Mouse (Mus musculus) liver, embryonic 15.5 days (tissue): ENCODE measurements around the gene Rhof. TPM values are rescaled to one million over a fixed set of nuclear protein-coding genes. Genes with fewer than 3 reads are reported as not detected.

Experiments used
- ATAC-seq: fragments of 200-750 bp; cut with Nextera tagmentation; 2 replicates; pipeline ENCODE4 v1.8.0; 2017; ENCODE audit warnings: moderate number of reproducible peaks, mild to moderate bottlenecking, moderate library complexity; ENCODE audit not compliant: insufficient read depth
- H3K27ac ChIP-seq: fragments of 300-500 bp; sonication (generic); replicated peaks from 2 replicates; pipeline ENCODE4 v1.5.1; 2015; ENCODE audit warnings: mild to moderate bottlenecking, inconsistent platforms
- H3K27me3 ChIP-seq: fragments of 300-500 bp; sonication (generic); 2 replicates; pipeline ENCODE4 v1.6.1; 2015; ENCODE audit warnings: mild to moderate bottlenecking, inconsistent platforms
- H3K36me3 ChIP-seq: fragments of 300-500 bp; sonication (generic); replicated peaks from 2 replicates; pipeline ENCODE4 v1.6.1; 2015; ENCODE audit warnings: moderate library complexity, mild to moderate bottlenecking, inconsistent platforms
- H3K4me1 ChIP-seq: fragments of 300-500 bp; sonication (generic); replicated peaks from 2 replicates; pipeline ENCODE4 v1.6.1; 2015; ENCODE audit warnings: inconsistent platforms
- H3K4me2 ChIP-seq: fragments of 300-500 bp; sonication (generic); 2 replicates; pipeline ENCODE4 v1.6.1; 2015; ENCODE audit warnings: moderate library complexity, mild to moderate bottlenecking, inconsistent platforms
- H3K4me3 ChIP-seq: fragments of 300-500 bp; sonication (generic); replicated peaks from 2 replicates; pipeline ENCODE4 v1.5.1; 2015; ENCODE audit warnings: mild to moderate bottlenecking, inconsistent platforms
- H3K9ac ChIP-seq: fragments of 300-500 bp; sonication (generic); 2 replicates; pipeline ENCODE4 v1.6.1; 2015; ENCODE audit warnings: moderate library complexity, mild to moderate bottlenecking, inconsistent platforms
- H3K9me3 ChIP-seq: fragments of 300-500 bp; sonication (generic); replicated peaks from 2 replicates; pipeline ENCODE4 v1.6.1; 2016; ENCODE audit warnings: inconsistent platforms
- WGBS: fragments of 180-500 bp; shearing (Covaris S2); methylation state at CpG from one replicate; pipeline ENCODE4 v1.1.7; 2015; ENCODE audit warnings: mixed read lengths; ENCODE audit not compliant: insufficient replicate concordance; 5-methylcytosine and 5-hydroxymethylcytosine counted together
- polyA plus RNA-seq: library from polyadenylated mRNA; unstranded; fragments of >200 nt; fragmentation: Nextera tagmentation; extraction: Ambion mirVana; gene quantifications from 2 replicates; pipeline ENCODE4 v1.2.1, GENCODE M21; 2015

The Rhof gene
- polyA plus RNA-seq, 1 experiment from 2014 or later, result 2.1 TPM

DNA sequence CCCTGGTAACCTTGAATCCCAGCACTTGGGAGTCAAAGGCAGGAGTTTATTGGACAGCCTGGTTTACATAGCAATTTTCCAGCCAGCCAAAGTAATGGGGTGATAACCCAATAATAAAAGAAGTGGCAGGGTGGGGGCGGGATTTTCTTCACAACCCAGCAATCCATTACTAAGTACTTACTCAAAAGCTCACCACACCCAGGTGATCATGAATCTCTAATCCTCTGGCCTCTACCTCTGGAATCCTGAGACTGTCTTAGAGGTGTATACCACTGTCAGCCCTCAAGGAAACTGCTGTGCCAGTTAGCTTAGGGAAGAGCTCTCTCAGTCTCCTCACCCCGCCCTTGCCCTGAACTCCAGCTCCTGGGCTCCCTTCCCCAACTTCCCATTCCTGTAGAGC lies 46.0 kb downstream of the Rhof start:
- H3K4me2 ChIP-seq, result no peak overlapping the region
- H3K36me3 ChIP-seq, result peaks cover 24% of the 10 kb centered on the region
- WGBS, result 70% methylated on average over 2 of the region's 2 CpGs
- H3K27ac ChIP-seq, result peak overlapping the region; percentile 31; the same call in 1 of the 2 replicates
- no peak overlapping the region for H3K4me3 ChIP-seq
- peaks cover 77% of the 10 kb centered on the region for H3K4me1 ChIP-seq
- no peak overlapping the region for H3K9ac ChIP-seq
- no peaks in the 10 kb centered on the region for H3K9me3 ChIP-seq
- no peak for ATAC-seq
- H3K27me3 ChIP-seq, result no peaks in the 10 kb centered on the region

DNA sequence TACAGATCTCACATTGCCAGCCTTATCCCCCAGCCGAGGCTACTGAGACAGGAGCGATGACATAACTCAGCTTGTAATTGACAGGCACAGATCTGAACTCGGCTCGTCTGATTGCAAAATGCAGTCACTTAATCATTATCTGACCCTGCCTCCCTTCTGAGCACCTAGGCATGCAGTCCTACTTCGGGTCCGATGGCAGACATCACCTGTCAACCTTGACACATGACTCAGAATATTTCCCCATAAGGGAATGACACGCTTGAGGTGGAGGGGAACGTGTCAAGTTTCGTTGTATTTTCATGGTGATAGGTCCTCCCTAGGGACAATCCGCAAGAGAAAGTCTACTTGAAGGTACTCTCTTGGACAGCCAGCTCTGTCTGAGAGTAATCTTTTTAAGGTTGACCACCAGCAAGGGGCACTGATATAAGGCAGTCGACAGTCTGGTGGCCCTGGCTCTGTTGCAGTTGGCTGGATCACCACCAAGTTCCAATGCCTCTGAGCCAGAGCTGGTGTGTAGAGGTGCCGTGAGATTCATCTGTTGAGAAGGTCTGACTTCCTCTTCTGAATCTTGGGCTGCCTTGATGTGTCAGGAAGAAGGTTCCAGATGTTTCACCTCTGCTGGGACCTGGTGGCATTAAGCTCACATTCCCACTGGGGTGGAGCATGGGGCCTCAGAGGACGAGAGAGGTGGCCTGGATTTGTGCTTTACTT lies 49.0 kb downstream of the Rhof start:
- peaks cover 72% of the 10 kb centered on the region for H3K4me1 ChIP-seq
- peak overlapping the region; percentile 19; the same call in 1 of the 2 replicates for H3K27ac ChIP-seq
- no peak for ATAC-seq
- no peak overlapping the region for H3K4me2 ChIP-seq
- no peak overlapping the region for H3K9ac ChIP-seq
- H3K9me3 ChIP-seq, result no peaks in the 10 kb centered on the region
- no peaks in the 10 kb centered on the region for H3K27me3 ChIP-seq
- H3K4me3 ChIP-seq, result no peak overlapping the region
- H3K36me3 ChIP-seq, result peaks cover 30% of the 10 kb centered on the region
- 61% methylated on average over 13 of the region's 13 CpGs for WGBS

DNA sequence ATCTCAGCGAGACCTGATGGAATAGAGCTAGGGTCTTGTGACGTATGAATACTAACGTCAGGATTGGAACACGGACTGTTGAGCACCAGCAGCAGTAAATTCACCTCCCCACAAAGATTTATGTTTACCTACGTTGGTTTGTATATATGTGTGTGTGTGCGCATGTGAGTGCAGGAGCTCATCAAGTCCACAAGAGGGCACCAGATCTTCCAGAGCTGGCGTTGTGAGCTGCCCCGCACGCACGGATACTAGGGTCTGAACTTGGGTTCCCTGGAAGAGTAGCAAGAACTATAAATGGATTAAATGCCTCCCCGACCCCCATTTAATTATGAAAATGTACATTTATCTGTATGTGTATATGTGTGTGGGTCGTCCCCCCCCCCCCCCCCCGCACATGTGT lies 52.0 kb downstream of the Rhof start:
- WGBS, result 92% methylated on average over 12 of the region's 13 CpGs
- Histone ChIP-seq H3K4me2 (no peak overlapping the region), H3K9me3 (no peaks in the 10 kb centered on the region), H3K27me3 (no peaks in the 10 kb centered on the region), H3K27ac (no peak overlapping the region), H3K4me3 (no peak overlapping the region), H3K9ac (no peak overlapping the region), H3K36me3 (peaks cover 24% of the 10 kb centered on the region), H3K4me1 (peaks cover 73% of the 10 kb centered on the region)
- ATAC-seq, result no peak

- H3K4me1 ChIP-seq, result peaks cover 77% of the 10 kb centered on the region
- no peak overlapping the region for H3K27ac ChIP-seq
- no peak for ATAC-seq
- whole genome bisulfite sequencing, result 42% methylated on average over 8 of the region's 8 CpGs
- no peaks in the 10 kb centered on the region for H3K27me3 ChIP-seq
- no peak overlapping the region for H3K4me3 ChIP-seq
- no peaks in the 10 kb centered on the region for H3K9me3 ChIP-seq
- no peak overlapping the region for H3K4me2 ChIP-seq
- no peak overlapping the region for H3K9ac ChIP-seq
- H3K36me3 ChIP-seq, result peaks cover 24% of the 10 kb centered on the region
These were observed 52.5 kb downstream of the Rhof start for GRCm38 (mm10) chr5:123080041-123080440.

DNA sequence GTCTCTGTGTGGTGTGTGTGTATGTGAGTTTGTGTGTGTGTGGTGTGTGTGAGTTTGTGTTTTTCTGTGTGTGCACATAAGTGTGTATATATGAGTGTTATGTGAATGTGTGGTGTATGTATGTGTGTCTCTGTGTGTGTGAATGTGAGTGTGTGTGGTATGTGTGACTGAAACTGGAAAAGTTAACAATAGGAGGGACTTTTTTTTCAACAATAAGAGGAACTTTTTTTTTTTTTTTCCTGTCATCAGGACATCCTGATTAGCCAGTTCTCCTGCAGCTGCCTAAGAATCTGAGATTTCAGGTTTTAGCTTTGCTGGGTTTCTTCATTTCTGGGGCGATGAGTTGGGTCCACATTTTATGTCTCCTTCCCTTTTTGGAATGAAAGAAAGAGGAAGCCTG lies 52.9 kb downstream of the Rhof start:
- no peak overlapping the region for H3K9ac ChIP-seq
- no peak overlapping the region for H3K27ac ChIP-seq
- H3K9me3 ChIP-seq, result no peaks in the 10 kb centered on the region
- H3K27me3 ChIP-seq, result no peaks in the 10 kb centered on the region
- H3K36me3 ChIP-seq, result peaks cover 24% of the 10 kb centered on the region
- no peak overlapping the region for H3K4me3 ChIP-seq
- 29% methylated on average over 1 of the region's 1 CpGs for WGBS
- peaks cover 77% of the 10 kb centered on the region for H3K4me1 ChIP-seq
- peak overlapping the region; percentile 64; the same call in 1 of the 2 replicates for H3K4me2 ChIP-seq
- no peak for ATAC-seq

- H3K9me3 ChIP-seq, result no peaks in the 10 kb centered on the region
- peak; percentile 76 for ATAC-seq
- H3K27ac ChIP-seq, result peak overlapping the region; percentile 93
- peaks cover 24% of the 10 kb centered on the region for H3K36me3 ChIP-seq
- no peaks in the 10 kb centered on the region for H3K27me3 ChIP-seq
- H3K4me2 ChIP-seq, result peak overlapping the region; percentile 88
- peaks cover 53% of the 10 kb centered on the region for H3K4me1 ChIP-seq
- under 1% methylated on average over 35 of the region's 35 CpGs for WGBS
- H3K4me3 ChIP-seq, result peak overlapping the region; percentile 85
- H3K9ac ChIP-seq, result peak overlapping the region; percentile 87
These were observed 55.8 kb downstream of the Rhof start for GRCm38 (mm10) chr5:123076419-123077281.

- H3K9me3 ChIP-seq, result no peaks in the 10 kb centered on the region
- H3K27ac ChIP-seq, result peak overlapping the region; percentile 93
- 6% methylated on average over 45 of the region's 45 CpGs for WGBS
- H3K4me2 ChIP-seq, result peak overlapping the region; percentile 88
- no peaks in the 10 kb centered on the region for H3K27me3 ChIP-seq
- peak overlapping the region; percentile 85 for H3K4me3 ChIP-seq
- H3K36me3 ChIP-seq, result peaks cover 18% of the 10 kb centered on the region
- ATAC-seq, result peak; percentile 86
- H3K4me1 ChIP-seq, result peaks cover 50% of the 10 kb centered on the region
- H3K9ac ChIP-seq, result peak overlapping the region; percentile 87
These were observed 56.7 kb downstream of the Rhof start for GRCm38 (mm10) chr5:123075576-123076418.

- WGBS, result 87% methylated on average over 2 of the region's 2 CpGs
- no peak for ATAC-seq
- no peaks in the 10 kb centered on the region for H3K27me3 ChIP-seq
- H3K4me2 ChIP-seq, result no peak overlapping the region
- no peak overlapping the region for H3K4me3 ChIP-seq
- H3K4me1 ChIP-seq, result peaks cover 17% of the 10 kb centered on the region
- no peaks in the 10 kb centered on the region for H3K36me3 ChIP-seq
- H3K9ac ChIP-seq, result no peak overlapping the region
- no peaks in the 10 kb centered on the region for H3K9me3 ChIP-seq
- H3K27ac ChIP-seq, result no peak overlapping the region
These were observed 63.8 kb downstream of the Rhof start for GRCm38 (mm10) chr5:123068714-123069113.

DNA sequence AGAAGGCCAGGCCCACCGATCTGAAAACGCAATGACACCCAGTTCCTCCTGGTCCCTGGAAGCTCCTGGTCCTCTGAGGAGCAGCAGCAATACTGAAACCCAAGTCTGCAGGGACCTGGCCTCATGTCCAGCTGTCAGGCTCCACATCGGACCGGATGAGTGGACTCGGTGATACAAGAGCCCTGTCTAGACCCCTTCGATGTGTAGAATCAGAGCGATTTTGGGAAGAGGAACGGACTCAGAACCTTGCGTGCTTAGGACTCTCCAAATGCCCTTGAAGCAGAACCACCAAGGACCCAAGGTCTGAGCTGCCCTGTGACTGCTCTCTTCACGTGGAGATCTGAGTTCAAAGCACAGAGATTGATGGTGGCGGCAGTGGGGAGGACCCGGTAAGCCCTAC lies 64.4 kb downstream of the Rhof start, which contains the start of gene Tmem120b:
TSS of gene Tmem120b (plus strand) at position 301 of the 400 bp plus-strand sequence.
- no peaks in the 10 kb centered on the region for H3K36me3 ChIP-seq
- no peak within 1 kb of the TSS for H3K9ac ChIP-seq
- no peaks in the 10 kb centered on the region for H3K27me3 ChIP-seq
- no peak within 1 kb of the TSS for H3K4me3 ChIP-seq
- no peak for ATAC-seq
- no peak within 1 kb of the TSS for H3K4me2 ChIP-seq
- H3K27ac ChIP-seq, result peak within 1 kb of the TSS; percentile 12; the same call in 1 of the 2 replicates
- no peaks in the 10 kb centered on the region for H3K9me3 ChIP-seq
- 79% methylated on average over 12 of the region's 12 CpGs for WGBS
- peaks cover 17% of the 10 kb centered on the region for H3K4me1 ChIP-seq

- no peak overlapping the region for H3K4me2 ChIP-seq
- 12% methylated on average over 6 of the region's 6 CpGs for WGBS
- 0 out of 2 replicates have a peak overlapping the region, but pooled peaks have one; percentile 12 for H3K27ac ChIP-seq
- H3K4me1 ChIP-seq, result peaks cover 17% of the 10 kb centered on the region
- H3K9ac ChIP-seq, result no peak overlapping the region
- no peaks in the 10 kb centered on the region for H3K27me3 ChIP-seq
- H3K9me3 ChIP-seq, result no peaks in the 10 kb centered on the region
- no peaks in the 10 kb centered on the region for H3K36me3 ChIP-seq
- ATAC-seq, result peak; percentile 80
- H3K4me3 ChIP-seq, result no peak overlapping the region
These were observed 65.0 kb downstream of the Rhof start for GRCm38 (mm10) chr5:123067395-123067995.
